Mouse (Mus musculus) layer of hippocampus, postnatal 14 days (tissue): ENCODE measurements around the gene Vmn1r158. TPM values are rescaled to one million over a fixed set of nuclear protein-coding genes. Genes with fewer than 3 reads are reported as not detected.
"Not testable (repeated sequence)": the region's sequence is repeated elsewhere in the genome, so short reads cannot be mapped to it uniquely, and the experiment has no call there.

Source experiments
- DNase-seq, 2 experiments: peaks; one replicate each; pipeline ENCODE4 v3.0.0; 2021 to 2022; ENCODE audit warnings: low spot score in 2 of 2, mixed read lengths in 1 of 2
- long read RNA-seq, 2 experiments: library from polyadenylated mRNA; stranded (forward); transcript quantifications; one replicate each; pipeline ENCODE4 v2.0.0; 2021
- total RNA-seq, 2 experiments: library from RNA; stranded (reverse); gene quantifications; 2 replicates each; pipeline ENCODE4 v1.2.3; 2021

The Vmn1r158 gene
- not detected for total RNA-seq
- long read RNA-seq, experiment 1, result 0 reads
- long read RNA-seq, experiment 2, result 0 reads

DNA sequence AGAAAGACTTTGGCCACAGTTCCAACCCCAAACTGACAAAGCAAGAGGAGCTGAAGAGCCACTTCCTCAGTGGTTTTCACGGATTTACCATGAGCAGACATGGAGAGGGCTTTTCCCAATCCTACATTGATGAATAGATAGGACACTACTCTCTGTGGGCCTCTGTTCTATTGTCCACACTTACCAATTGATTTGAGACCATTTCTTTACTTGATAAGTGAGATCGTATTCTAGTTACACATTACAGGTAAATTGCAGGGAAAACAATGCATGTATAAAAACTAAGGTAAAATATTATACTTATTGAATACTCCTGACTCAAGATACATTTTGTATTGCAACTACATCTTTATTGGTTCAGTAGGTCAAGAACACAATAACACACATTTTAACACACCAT, at the start of gene Vmn1r158:
Gene Vmn1r158, minus strand, starts transcription at position 101 of the 400 bp plus-strand sequence.
- not testable (repeated sequence) for DNase-seq

DNA sequence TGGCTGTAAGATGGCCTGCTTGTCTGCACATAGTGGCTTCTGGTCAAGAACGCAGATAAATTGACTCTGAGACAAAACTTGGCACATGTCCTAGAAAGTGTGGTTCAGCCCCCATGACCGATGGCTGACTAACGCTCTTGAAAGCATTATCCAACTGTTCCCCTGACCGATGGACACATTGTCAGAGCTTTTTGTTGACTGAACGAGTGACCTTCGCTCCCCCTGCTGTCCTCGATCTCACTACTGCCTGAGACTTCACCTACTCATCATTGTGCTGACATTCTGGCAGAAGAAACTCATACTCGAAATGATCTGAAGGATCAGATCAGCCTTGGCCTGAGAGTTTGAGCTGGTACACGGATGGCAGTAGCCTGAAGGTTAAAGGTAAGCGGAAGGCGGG, 14.6 kb downstream of the Vmn1r158 start:
- DNase-seq, result not testable (repeated sequence)

DNA sequence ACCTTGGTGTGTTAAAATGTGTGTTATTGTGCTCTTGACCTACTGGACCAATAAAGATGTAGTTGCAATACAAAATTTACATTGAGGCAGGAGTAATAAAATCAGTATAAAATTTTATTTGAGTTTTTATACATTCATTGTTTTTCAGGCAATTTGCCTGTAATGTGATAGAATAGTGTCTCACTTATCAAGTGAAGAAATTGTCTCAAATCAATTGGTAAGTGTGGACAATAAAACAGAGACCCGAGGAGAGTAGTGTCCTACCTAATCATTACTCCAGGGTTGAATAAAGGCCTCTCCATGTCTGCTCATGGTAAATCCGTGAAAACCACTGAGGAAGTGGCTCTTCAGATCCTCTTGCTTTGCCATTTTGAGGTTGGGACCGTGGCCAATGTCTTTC, 29.2 kb downstream of the Vmn1r158 start, which contains the start of gene Vmn1r157:
Gene Vmn1r157, plus strand, starts transcription at position 301 of the 400 bp plus-strand sequence.
- not testable (repeated sequence) for DNase-seq

Other genes with a start within 250 kb of the Vmn1r158 start
- gene Gm4201, start 225.4 kb downstream of the Vmn1r158 start, total RNA-seq, result not detected
- not detected for gene Gm4565, start 202.7 kb downstream of the Vmn1r158 start, total RNA-seq
- gene Vmn1r155, start 132.8 kb downstream of the Vmn1r158 start, total RNA-seq, result not detected
- gene Gm8693, start 98.5 kb downstream of the Vmn1r158 start, total RNA-seq, result not detected
- not detected for gene Gm4567, start 71.1 kb downstream of the Vmn1r158 start, total RNA-seq
- gene Vmn1r157, start 29.1 kb downstream of the Vmn1r158 start, total RNA-seq, result not detected
- not detected for gene Vmn1r159, start 52.8 kb upstream of the Vmn1r158 start, total RNA-seq
- not detected for gene Vmn1r160, start 80.4 kb upstream of the Vmn1r158 start, total RNA-seq
- gene Gm4214, start 193.9 kb upstream of the Vmn1r158 start, total RNA-seq, result not detected
- gene Gm4216, start 229.1 kb upstream of the Vmn1r158 start, total RNA-seq, result not detected